Mouse (Mus musculus) urinary bladder, postnatal 36 days (tissue): ENCODE measurements around the gene Samd14.
"Not testable (repeated sequence)": the region's sequence is repeated elsewhere in the genome, so short reads cannot be mapped to it uniquely, and the experiment has no call there.

ENCODE experiments used
- DNase-seq, 2 experiments: peaks; one replicate each; pipeline ENCODE4 v3.0.0; 2022; ENCODE audit warnings: low spot score in 2 of 2, mixed read lengths in 1 of 2

Gene Samd14

GRCm38 (mm10) chr11:95006038-95006437 lies 3.6 kb upstream of the Samd14 start:
- no peak for DNase-seq

- peak; percentile 72 to 81 for DNase-seq
These were observed 3.0 kb upstream of the Samd14 start for GRCm38 (mm10) chr11:95006525-95007219.

- DNase-seq, result no peak
These were observed 2.3 kb upstream of the Samd14 start for GRCm38 (mm10) chr11:95007418-95007817.

GRCm38 (mm10) chr11:95008661-95009628 lies 734 bp upstream of the Samd14 start:
- DNase-seq, result no peak

GRCm38 (mm10) chr11:95010141-95010739 lies 561 bp downstream of the Samd14 start:
- DNase-seq, result no peak

- DNase-seq, result not testable (repeated sequence)
These were observed 1.2 kb downstream of the Samd14 start for GRCm38 (mm10) chr11:95010841-95011403.

- no peak for DNase-seq
These were observed 1.7 kb downstream of the Samd14 start for GRCm38 (mm10) chr11:95011416-95011815.

- no peak for DNase-seq
These were observed 2.4 kb downstream of the Samd14 start for GRCm38 (mm10) chr11:95012075-95012474.

GRCm38 (mm10) chr11:95012487-95012886 lies 2.8 kb downstream of the Samd14 start:
- DNase-seq, result no peak

- no peak for DNase-seq
These were observed 5.8 kb downstream of the Samd14 start for GRCm38 (mm10) chr11:95015484-95015883.

GRCm38 (mm10) chr11:95022237-95022992 lies 12.7 kb downstream of the Samd14 start:
- DNase-seq, result no peak

GRCm38 (mm10) chr11:95023481-95023880 lies 13.8 kb downstream of the Samd14 start:
- DNase-seq, result no peak

- DNase-seq, result no peak
These were observed 14.9 kb downstream of the Samd14 start for GRCm38 (mm10) chr11:95024439-95025184.

GRCm38 (mm10) chr11:95025227-95026012 lies 15.7 kb downstream of the Samd14 start:
- no peak for DNase-seq

GRCm38 (mm10) chr11:95026090-95026542 lies 16.4 kb downstream of the Samd14 start:
- no peak for DNase-seq

GRCm38 (mm10) chr11:95026849-95027248 lies 17.2 kb downstream of the Samd14 start:
- no peak for DNase-seq

GRCm38 (mm10) chr11:95027850-95028470 lies 18.3 kb downstream of the Samd14 start:
- DNase-seq, result no peak

GRCm38 (mm10) chr11:95032945-95033344 lies 23.3 kb downstream of the Samd14 start:
- DNase-seq, result no peak

GRCm38 (mm10) chr11:95033617-95034016 lies 23.9 kb downstream of the Samd14 start:
- DNase-seq, result no peak
